Mouse (Mus musculus): ENCODE data around the gene Syde2. TPM values are rescaled to one million over a fixed set of nuclear protein-coding genes. Genes with fewer than 3 reads are reported as not detected.

Gene Syde2
- polyA plus RNA-seq, 1 experiment from 2014 or later = 0.37 TPM

DNA sequence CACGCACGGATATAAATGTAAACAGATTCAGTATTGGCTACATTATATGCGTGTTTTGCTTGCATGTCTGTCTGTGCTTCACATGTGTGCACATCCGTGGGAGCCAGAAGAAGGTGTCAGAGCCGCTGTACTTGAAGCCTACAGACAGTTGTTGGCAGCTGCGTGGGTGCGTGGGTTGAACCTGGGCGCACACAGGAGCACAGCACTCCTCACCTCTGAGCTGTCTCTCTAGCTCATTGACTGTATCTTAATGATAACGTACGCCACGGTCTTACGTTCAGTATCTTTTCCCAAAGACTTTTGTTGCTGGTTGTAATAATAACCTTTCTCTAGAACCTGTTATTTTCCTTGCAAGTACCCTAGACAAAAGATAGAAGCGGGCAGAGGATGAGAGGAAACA, 29.3 kb downstream of the Syde2 start:
- no peak overlapping the region for H3K27ac ChIP-seq (replicated peaks)
- no peaks in the 10 kb centered on the region for H3K9me3 ChIP-seq (replicated peaks)
- H3K4me2 ChIP-seq = no peak overlapping the region
- 88% methylated on average over 13 of the region's 13 CpGs for WGBS
- H3K4me3 ChIP-seq (replicated peaks) = no peak overlapping the region
- peaks cover 5% of the 10 kb centered on the region; the same call in 1 of the 2 replicates for H3K36me3 ChIP-seq
- no peak for ATAC-seq (ENCODE audit: low FRiP score)
- H3K4me1 ChIP-seq = no peaks in the 10 kb centered on the region
- no peak overlapping the region for H3K9ac ChIP-seq (replicated peaks)
- H3K27me3 ChIP-seq (replicated peaks) = no peaks in the 10 kb centered on the region

- no peak overlapping the region for H3K4me3 ChIP-seq (replicated peaks)
- WGBS = 36% methylated on average over 9 of the region's 9 CpGs
Observed at GRCm38 (mm10) chr3:146017521-146017920, 29.9 kb downstream of the Syde2 start.

DNA sequence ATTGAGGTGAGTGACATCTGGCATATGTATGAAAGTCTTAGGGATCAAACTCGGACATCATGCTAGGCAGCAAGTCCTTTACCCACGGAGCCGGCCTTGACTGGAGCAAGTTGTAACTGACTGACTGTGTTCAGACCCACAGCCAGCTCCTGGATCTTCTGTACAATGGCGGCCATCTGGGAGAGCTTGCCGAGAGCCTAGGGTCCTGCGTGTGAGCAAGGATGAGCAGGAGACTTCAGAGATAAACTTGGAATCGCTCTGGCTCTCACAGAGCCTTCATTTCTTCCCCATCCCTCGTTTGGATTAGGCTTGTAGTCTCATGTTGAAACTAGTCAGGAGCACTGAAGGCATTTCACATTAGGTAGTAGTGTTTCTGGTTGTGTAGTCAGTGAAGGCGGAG, 34.6 kb downstream of the Syde2 start:
- Histone ChIP-seq H3K4me3 (replicated peaks) (no peak overlapping the region), H3K27ac (replicated peaks) (no peak overlapping the region), H3K4me2 (no peak overlapping the region), H3K27me3 (replicated peaks) (no peaks in the 10 kb centered on the region), H3K36me3 (no peaks in the 10 kb centered on the region), H3K4me1 (no peaks in the 10 kb centered on the region), H3K9me3 (replicated peaks) (no peaks in the 10 kb centered on the region), H3K9ac (replicated peaks) (no peak overlapping the region)
- no peak for ATAC-seq (ENCODE audit: low FRiP score)
- WGBS = 94% methylated on average over 9 of the region's 9 CpGs

More at GRCm38 (mm10) chr3:146017521-146017920, 29.9 kb downstream of the Syde2 start:
- H3K4me2 ChIP-seq = no peak overlapping the region
- no peak overlapping the region for H3K27ac ChIP-seq (replicated peaks)
- no peaks in the 10 kb centered on the region for H3K4me1 ChIP-seq
- no peak overlapping the region for H3K9ac ChIP-seq (replicated peaks)
- H3K27me3 ChIP-seq (replicated peaks) = no peaks in the 10 kb centered on the region
- ATAC-seq (ENCODE audit: low FRiP score) = no peak
- peaks cover 5% of the 10 kb centered on the region; the same call in 1 of the 2 replicates for H3K36me3 ChIP-seq
- H3K9me3 ChIP-seq (replicated peaks) = no peaks in the 10 kb centered on the region

DNA sequence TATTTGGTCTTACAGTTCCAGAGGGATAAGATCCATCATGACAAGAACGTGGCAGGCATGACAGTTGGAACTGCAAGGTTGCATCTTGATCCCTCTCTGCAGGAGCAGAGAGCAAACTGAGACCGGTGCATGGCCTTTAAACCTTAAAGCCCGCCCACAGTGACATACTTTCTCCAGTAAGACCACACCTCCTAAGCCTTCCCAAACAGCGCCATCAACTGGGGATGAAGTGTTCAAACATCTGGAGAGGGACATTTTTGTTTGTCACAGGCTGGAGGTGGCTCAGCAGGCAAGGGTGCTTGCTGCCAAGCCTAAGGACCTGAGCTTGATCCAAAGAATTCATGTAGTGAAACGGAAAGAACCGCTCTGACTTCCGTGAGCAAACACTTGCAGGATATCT, 37.1 kb downstream of the Syde2 start:
- H3K9ac ChIP-seq (replicated peaks) = no peak overlapping the region
- H3K27me3 ChIP-seq (replicated peaks) = no peaks in the 10 kb centered on the region
- no peaks in the 10 kb centered on the region for H3K36me3 ChIP-seq
- WGBS = 92% methylated on average over 7 of the region's 7 CpGs
- ATAC-seq (ENCODE audit: low FRiP score) = no peak
- H3K4me1 ChIP-seq = no peaks in the 10 kb centered on the region
- no peak overlapping the region for H3K4me3 ChIP-seq (replicated peaks)
- no peak overlapping the region for H3K4me2 ChIP-seq
- no peaks in the 10 kb centered on the region for H3K9me3 ChIP-seq (replicated peaks)
- H3K27ac ChIP-seq (replicated peaks) = no peak overlapping the region

DNA sequence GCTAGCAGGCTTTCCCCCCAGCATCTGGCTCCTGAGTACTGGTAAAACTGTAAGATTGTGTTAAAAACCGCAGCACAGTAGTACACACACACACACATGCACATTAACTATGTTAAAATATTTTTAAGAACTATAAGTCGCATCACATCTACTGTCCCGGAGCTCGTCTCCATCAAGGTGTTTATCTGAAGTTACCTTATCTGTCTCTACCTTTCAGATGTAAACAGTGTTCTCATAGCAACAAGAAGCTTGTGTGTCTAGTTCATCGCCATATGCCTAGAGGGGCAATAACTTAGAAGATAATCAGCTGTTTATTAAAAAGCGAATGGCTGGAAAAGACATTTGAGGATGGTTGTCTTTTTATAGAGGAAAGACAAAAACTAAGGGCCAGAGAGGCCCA, 37.8 kb downstream of the Syde2 start:
- ATAC-seq (ENCODE audit: low FRiP score) = no peak
- H3K4me2 ChIP-seq = no peak overlapping the region
- no peaks in the 10 kb centered on the region for H3K36me3 ChIP-seq
- H3K4me1 ChIP-seq = peaks cover 6% of the 10 kb centered on the region; the same call in 1 of the 2 replicates
- H3K9ac ChIP-seq (replicated peaks) = no peak overlapping the region
- H3K27ac ChIP-seq (replicated peaks) = no peak overlapping the region
- H3K27me3 ChIP-seq (replicated peaks) = no peaks in the 10 kb centered on the region
- H3K9me3 ChIP-seq (replicated peaks) = no peaks in the 10 kb centered on the region
- WGBS = 91% methylated on average over 6 of the region's 6 CpGs
- H3K4me3 ChIP-seq (replicated peaks) = no peak overlapping the region

DNA sequence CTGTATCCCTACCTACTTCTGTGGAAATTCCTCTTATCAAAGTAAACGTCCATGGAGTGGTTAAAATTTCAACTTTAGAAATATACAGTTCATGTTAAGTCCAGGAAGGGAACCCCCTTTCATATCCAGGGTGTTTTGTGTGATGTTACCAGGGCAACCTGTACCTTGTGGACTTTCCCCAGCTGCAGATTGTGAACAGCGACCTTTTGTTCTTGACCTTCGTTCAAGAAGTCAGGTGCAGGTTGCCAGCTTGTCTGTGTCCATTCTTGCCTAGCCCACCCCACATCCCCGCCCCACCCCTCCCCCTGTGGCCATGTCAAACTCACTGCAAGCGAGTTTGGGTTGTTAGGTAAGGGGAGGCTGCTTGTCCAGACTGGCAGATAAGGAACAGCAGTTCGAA, 39.4 kb downstream of the Syde2 start:
- Histone ChIP-seq H3K36me3 (no peaks in the 10 kb centered on the region), H3K9me3 (replicated peaks) (no peaks in the 10 kb centered on the region), H3K27me3 (replicated peaks) (no peaks in the 10 kb centered on the region), H3K9ac (replicated peaks) (no peak overlapping the region), H3K27ac (replicated peaks) (no peak overlapping the region), H3K4me2 (no peak overlapping the region), H3K4me3 (replicated peaks) (no peak overlapping the region), H3K4me1 (peaks cover 6% of the 10 kb centered on the region; the same call in 1 of the 2 replicates)
- ATAC-seq (ENCODE audit: low FRiP score) = no peak
- 44% methylated on average over 6 of the region's 6 CpGs for WGBS

GRCm38 (mm10) chr3:146028406-146028805, 40.7 kb downstream of the Syde2 start:
- no peak overlapping the region for H3K4me2 ChIP-seq
- WGBS = 92% methylated on average over 2 of the region's 2 CpGs
- H3K9me3 ChIP-seq (replicated peaks) = no peaks in the 10 kb centered on the region
- H3K36me3 ChIP-seq = no peaks in the 10 kb centered on the region
- H3K9ac ChIP-seq (replicated peaks) = no peak overlapping the region
- H3K27ac ChIP-seq (replicated peaks) = no peak overlapping the region
- H3K4me3 ChIP-seq (replicated peaks) = no peak overlapping the region
- H3K27me3 ChIP-seq (replicated peaks) = no peaks in the 10 kb centered on the region
- ATAC-seq (ENCODE audit: low FRiP score) = no peak
- peaks cover 6% of the 10 kb centered on the region; the same call in 1 of the 2 replicates for H3K4me1 ChIP-seq

DNA sequence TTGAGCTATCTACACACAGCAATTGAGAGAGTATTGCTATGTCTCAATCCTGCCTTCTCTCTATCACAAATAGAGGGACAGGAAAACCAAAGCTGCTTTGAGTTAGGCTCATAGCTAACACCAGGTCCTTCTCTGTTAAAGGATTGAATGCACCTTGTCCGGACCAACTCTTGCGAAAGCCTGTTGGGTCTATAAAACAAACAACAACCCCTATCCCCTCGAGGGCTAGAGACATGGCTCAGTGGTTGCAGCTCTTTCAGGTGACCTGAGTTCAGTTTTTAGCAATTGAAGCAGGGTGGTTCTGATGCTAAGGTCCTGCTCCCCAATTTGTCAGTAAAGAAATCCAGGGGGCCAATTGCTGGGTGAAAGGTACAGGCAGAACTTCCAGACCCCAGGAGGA, 41.6 kb downstream of the Syde2 start:
- Histone ChIP-seq H3K9ac (replicated peaks) (no peak overlapping the region), H3K27ac (replicated peaks) (no peak overlapping the region), H3K36me3 (no peaks in the 10 kb centered on the region), H3K4me1 (peaks cover 6% of the 10 kb centered on the region; the same call in 1 of the 2 replicates), H3K4me3 (replicated peaks) (no peak overlapping the region), H3K9me3 (replicated peaks) (no peaks in the 10 kb centered on the region), H3K27me3 (replicated peaks) (no peaks in the 10 kb centered on the region), H3K4me2 (no peak overlapping the region)
- no peak for ATAC-seq (ENCODE audit: low FRiP score)
- WGBS = 90% methylated on average over 3 of the region's 3 CpGs

DNA sequence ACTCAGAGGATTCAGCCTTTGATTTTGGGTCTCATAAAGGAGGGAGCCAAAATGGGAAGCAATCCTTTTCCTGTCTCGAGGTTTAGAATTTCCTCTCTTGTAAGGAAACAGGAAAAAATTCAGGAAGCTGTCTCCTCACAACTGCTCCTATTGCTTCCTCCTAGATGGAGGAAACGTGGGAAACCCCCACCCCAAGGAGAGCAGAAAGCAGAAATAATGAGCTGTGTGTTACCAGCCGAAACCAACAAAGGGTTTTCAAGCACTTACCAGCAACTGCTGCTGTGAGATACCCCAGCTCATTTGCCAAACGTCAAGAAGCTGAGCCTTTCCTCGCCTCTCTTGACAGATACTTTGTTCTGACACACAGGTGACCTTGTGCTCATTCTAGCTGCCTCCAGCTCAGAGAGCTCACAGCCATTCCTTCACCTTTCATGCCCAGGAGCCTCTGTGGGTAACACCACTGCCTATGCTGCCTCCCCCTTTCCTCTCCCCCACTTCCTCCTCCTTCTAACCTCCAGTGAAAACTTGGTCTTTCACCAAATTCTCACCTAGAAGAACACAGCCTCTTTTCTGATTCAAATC, 42.7 kb downstream of the Syde2 start:
- Histone ChIP-seq H3K27ac (replicated peaks) (0 out of 2 replicates have a peak overlapping the region, but pooled peaks have one; percentile 41), H3K27me3 (replicated peaks) (no peaks in the 10 kb centered on the region), H3K36me3 (no peaks in the 10 kb centered on the region), H3K9ac (replicated peaks) (no peak overlapping the region), H3K4me1 (peaks cover 6% of the 10 kb centered on the region; the same call in 1 of the 2 replicates), H3K4me3 (replicated peaks) (no peak overlapping the region), H3K4me2 (no peak overlapping the region), H3K9me3 (replicated peaks) (no peaks in the 10 kb centered on the region)
- no peak for ATAC-seq (ENCODE audit: low FRiP score)
- WGBS = 23% methylated on average over 5 of the region's 5 CpGs

- Histone ChIP-seq H3K4me3 (replicated peaks) (no peak overlapping the region), H3K36me3 (no peaks in the 10 kb centered on the region), H3K9me3 (replicated peaks) (no peaks in the 10 kb centered on the region), H3K27ac (replicated peaks) (no peak overlapping the region), H3K4me1 (peaks cover 9% of the 10 kb centered on the region), H3K27me3 (replicated peaks) (no peaks in the 10 kb centered on the region), H3K4me2 (no peak overlapping the region), H3K9ac (replicated peaks) (no peak overlapping the region)
- no peak for ATAC-seq (ENCODE audit: low FRiP score)
- WGBS = 88% methylated on average over 5 of the region's 5 CpGs
Observed at GRCm38 (mm10) chr3:146032976-146033375, 45.3 kb downstream of the Syde2 start.

DNA sequence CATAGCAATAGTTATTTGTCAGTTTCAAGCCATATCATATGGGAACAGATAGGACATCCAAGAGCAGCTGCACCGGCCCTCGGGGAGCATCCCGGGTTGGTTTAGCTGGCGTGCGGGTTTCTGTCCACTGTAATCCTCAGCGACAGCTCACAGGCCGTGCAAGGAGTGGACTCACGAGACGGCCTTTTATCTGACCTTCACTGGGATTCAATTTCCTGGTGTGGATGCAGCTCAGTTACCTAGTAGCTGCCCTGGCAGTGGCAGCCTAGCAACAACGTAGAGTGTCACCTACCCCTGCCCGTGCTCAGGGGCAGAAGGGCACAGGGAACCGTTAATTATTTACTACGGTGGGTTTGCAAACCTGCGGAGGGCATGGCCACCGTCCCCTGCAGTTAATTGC, 50.2 kb downstream of the Syde2 start:
- H3K9ac ChIP-seq (replicated peaks) = no peak overlapping the region
- H3K4me1 ChIP-seq = peaks cover 5% of the 10 kb centered on the region; the same call in 1 of the 2 replicates
- WGBS = 50% methylated on average over 15 of the region's 15 CpGs
- H3K27me3 ChIP-seq (replicated peaks) = no peaks in the 10 kb centered on the region
- no peak overlapping the region for H3K27ac ChIP-seq (replicated peaks)
- ATAC-seq (ENCODE audit: low FRiP score) = no peak
- no peaks in the 10 kb centered on the region for H3K9me3 ChIP-seq (replicated peaks)
- H3K4me3 ChIP-seq (replicated peaks) = no peak overlapping the region
- H3K36me3 ChIP-seq = no peaks in the 10 kb centered on the region
- H3K4me2 ChIP-seq = no peak overlapping the region

DNA sequence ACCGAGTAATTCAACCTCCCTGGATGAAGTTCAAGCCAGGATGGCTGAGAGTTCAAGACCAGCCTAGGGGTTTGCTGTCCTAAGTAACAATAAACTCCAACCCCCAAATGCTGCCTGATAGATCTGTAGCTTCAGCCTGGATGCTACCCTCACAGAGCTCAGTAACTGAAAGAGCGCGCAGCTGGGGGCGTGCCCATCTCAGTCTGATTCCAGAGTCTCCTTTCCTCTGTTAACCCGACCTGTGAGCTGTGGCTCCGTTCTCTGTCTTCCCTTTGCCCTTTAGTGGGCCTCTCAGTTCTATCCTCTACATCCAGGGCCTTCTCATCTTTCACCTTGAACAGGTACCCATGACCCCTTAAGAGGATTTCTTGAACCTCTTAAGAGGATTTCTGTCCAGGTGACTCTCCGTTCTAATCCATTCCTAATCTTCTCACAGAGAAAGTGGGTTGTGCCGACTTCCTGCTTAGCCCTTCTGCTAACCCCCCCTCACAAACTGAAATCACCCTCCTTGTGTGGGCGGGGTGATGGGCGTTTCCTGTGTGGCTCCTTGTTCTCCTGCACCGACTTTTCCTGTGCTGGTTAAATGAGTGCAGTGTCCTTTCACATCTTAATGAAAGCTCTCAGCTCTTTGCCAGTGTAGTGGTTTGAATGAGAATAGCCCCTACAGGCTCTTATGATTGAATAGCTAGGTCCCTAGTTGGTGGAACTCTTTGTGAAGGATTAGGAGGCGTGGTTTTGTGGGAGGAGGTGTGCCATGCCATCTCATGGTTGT, 51.6 kb downstream of the Syde2 start:
- H3K27ac ChIP-seq (replicated peaks) = no peak overlapping the region
- H3K9me3 ChIP-seq (replicated peaks) = no peaks in the 10 kb centered on the region
- H3K4me1 ChIP-seq = peaks cover 5% of the 10 kb centered on the region; the same call in 1 of the 2 replicates
- no peak overlapping the region for H3K4me2 ChIP-seq
- 71% methylated on average over 12 of the region's 12 CpGs for WGBS
- H3K9ac ChIP-seq (replicated peaks) = no peak overlapping the region
- no peak overlapping the region for H3K4me3 ChIP-seq (replicated peaks)
- H3K27me3 ChIP-seq (replicated peaks) = no peaks in the 10 kb centered on the region
- no peak for ATAC-seq (ENCODE audit: low FRiP score)
- no peaks in the 10 kb centered on the region for H3K36me3 ChIP-seq
